Mouse (Mus musculus) CD4-positive, CD25-positive, alpha-beta regulatory T cell, adult 4 months (primary cell): ENCODE results near the gene Cd34. TPM values are rescaled to one million over a fixed set of nuclear protein-coding genes. Genes with fewer than 3 reads are reported as not detected.

ENCODE experiments used
- ATAC-seq: one replicate; pipeline ENCODE4 v1.8.0; 2017
- polyA plus RNA-seq, 2 experiments: library from polyadenylated mRNA; unstranded; fragments of 100-300 nt; shearing (Covaris generic); gene quantifications; one replicate each; pipeline ENCODE4 v1.2.1; 2017

Cd34 gene
- polyA plus RNA-seq, 2 experiments from 2014 or later: 0.48 TPM; not detected in 1

GRCm38 (mm10) chr1:194976164-194976516, 37.5 kb downstream of the Cd34 start:
- peak; percentile 81 for ATAC-seq

DNA sequence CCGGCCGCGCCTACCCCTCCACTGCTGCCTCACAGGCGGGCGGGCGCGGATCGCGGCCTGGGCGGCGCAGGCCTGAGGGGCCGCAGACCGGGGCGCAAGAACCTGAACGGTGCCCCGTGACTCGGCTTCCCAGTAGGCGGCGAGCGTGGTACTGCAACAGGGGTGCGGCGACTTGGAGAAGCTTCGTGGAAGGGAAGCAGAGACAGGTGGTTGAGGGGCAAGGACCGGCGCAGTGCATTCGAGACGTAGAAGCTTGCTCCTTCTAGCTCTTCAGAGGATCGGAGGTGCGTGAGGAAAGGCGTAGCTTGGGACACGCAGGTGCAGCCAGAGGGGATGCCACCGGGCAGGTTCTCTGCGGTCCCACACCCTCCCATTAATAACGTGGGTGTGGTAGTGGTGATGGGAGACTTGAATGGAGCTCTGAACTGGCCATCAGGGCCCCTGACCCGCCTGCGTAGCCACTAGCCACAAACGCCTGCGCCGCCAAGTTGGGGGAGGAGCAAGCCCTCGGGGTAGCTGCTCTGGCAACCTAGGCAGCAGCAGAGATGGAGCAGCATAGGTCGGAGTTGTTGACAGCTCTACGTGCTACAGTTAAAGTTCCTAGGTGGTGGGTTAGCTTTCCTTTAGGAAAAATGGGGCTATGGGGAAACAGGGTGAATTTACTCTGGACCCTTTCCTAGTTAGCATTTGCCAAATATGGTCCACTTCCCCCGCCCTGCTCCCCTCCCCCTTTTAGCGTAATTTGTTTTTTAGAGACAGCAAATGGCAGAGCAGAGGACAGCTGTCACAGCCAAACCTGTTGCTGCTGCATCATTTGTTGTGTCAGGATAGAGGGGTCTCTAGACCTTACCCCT, 38.1 kb downstream of the Cd34 start:
- peak; percentile 62 for ATAC-seq

DNA sequence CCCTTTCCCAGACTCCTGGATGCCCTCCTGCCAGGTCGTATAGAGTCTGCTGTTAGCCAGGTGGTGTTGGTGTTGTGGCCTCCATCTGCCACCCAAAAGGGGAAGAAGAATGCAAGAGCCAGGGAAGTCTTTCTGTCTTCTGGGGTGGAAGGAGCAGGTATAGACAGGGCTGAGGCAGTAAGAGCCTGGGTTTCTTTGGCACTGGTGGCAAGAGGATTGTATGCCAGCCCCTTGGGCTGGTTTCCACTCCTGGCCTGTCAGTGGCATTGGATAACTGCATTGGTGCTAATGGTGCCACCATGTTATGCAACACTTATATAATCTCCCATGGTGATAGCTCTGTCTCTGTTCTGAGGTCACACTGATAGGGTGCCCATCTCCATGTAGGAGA, 38.7 kb downstream of the Cd34 start:
- no peak for ATAC-seq

GRCm38 (mm10) chr1:194977946-194978720, 39.5 kb downstream of the Cd34 start:
- ATAC-seq: no peak

DNA sequence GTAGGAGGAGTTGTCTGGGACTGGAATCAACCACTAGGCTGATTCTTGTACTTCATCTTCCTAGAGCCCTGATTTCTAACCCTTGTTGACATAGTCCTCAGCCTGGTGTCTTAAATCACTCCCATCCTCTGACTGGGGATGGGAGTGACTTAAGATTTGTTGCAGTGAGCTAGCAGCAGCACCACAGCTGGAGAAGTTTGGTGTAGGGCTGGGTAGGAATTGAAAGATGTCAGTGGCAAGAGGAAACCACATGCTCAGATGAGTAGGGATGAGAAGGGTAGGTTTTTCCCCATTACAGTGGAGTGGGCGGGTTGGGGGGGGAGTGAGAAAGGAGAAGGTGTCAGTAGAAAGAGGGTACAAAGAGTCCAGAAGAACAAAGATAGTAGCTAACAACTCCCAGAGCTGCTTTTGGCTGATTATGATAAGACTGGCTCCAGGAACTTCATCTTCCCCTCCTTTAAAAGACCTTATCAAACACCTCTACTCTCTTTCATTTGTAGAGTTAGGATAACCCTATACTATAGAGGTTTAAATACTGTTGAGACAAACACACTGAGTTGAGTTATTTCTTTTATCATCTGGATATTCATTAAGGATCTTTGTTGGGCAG, 42.3 kb downstream of the Cd34 start:
- no peak for ATAC-seq

GRCm38 (mm10) chr1:194982931-194983690, 44.5 kb downstream of the Cd34 start:
- peak; percentile 21 for ATAC-seq

DNA sequence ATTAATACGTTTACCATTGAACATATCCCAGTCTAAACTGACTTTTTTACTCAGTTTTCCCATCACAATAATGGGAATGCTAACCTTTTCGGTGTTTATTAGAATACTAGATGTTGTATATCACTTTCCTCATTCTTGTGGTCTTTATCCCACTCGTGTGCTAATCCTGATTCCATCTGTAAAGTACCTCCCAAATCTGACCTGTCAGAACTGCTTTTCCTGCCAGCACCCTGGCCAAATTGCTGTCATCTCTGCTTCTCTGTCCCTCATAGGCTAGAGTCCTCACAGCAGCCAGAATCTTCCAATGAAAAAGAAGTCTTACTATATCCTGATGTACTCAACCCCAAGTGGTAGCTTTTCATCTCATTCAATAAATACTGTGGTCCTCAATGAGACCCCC, 46.3 kb downstream of the Cd34 start:
- no peak for ATAC-seq

DNA sequence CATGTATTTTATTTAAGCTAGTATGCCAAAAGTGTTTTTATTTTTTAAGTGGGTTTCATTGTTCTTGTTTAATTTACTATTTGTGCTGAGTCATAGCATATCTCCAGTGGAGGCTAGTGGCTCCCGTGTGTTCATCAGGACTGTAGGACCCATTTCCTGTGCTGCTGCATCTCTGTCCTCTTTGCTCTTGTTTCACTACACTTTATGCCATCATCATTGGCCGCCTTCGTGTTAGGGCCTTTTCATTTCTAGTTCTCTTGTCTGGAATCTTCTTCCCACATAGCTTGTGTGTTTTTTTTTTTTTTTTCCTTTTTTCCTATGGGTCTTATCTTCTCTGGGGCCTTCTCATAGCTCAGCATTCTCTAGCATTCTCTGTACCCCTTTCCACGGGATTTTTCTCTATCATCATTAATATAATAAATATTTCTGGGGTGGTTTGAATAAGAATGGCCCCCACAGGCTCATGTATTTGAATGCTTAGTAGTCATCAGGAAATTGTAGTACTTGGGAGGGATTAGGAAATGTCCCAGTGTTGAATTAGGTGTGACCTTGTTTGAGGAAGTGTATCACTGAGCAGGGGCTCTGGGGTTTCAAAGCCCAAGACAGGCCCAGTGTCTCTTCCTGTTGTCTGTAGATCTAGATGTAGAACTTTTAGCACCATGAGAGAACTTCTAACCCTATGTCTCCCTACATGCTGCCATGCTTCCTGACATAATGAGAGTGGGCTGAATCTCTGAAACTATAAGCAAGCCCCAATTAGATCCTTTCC, 47.0 kb downstream of the Cd34 start:
- ATAC-seq: peak; percentile 40

GRCm38 (mm10) chr1:194989024-194989423, 50.4 kb downstream of the Cd34 start:
- ATAC-seq: no peak

DNA sequence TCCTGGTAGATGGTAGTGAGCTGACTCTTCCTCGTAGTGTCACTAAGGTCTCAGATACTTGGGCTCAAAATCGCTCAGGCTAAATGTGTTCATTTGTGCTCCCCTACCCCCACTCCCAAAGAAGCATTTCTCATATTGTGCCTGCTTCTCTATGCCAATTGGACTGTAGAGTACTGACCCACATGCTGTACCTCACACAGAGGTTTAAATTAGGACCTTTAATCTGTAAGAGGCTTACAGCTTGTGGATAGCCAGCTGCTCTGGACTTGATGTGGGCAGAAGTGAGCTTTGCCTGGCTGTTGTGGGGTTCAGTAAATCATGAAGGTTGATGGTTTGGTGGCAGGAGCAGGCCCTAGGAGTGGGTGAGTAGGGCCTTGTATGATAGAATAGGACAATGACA, 52.4 kb downstream of the Cd34 start:
- no peak for ATAC-seq

GRCm38 (mm10) chr1:194991654-194992053, 53.0 kb downstream of the Cd34 start:
- ATAC-seq: no peak

DNA sequence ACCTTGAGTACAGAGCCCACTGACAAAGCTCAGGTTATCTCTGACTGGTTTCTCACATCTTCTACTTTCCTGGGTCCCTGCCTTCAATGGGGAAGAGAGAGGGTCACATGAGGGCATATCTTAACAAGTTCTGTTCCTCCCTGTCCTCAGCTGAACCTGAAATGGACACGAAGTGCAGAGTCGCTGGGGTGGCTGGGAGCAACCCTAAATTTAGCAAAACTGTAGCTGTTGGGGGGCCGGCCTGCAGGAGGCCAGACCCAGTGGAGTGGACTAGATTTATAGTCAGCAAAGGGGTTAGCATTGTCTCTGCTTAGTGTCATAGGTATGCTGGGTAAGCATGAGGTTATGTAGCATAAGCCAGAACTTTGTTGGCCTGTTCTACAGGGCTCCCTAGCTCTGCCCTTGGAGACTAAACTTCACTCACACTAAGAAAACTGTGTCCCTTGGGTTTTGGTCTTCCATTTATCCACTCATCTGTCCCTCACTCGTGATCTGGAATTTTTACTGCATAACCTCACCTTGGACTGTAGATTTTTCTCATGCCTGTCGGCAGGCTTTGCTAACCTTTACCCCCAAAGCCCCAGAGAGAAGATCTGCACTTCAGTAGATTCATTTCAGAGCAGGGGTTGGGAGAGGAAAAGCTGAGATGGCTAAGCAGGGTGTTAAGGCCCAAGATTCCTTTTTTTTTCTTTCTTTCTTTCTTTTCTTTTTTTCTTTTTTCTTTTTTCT, 54.1 kb downstream of the Cd34 start:
- ATAC-seq: no peak

GRCm38 (mm10) chr1:194993409-194993988, 54.9 kb downstream of the Cd34 start:
- no peak for ATAC-seq

- ATAC-seq: no peak
These were observed 55.6 kb downstream of the Cd34 start for GRCm38 (mm10) chr1:194994262-194994661.

GRCm38 (mm10) chr1:194995196-194995595, 56.6 kb downstream of the Cd34 start:
- ATAC-seq: peak; percentile 90

GRCm38 (mm10) chr1:194998396-194998795, 59.8 kb downstream of the Cd34 start:
- no peak for ATAC-seq

- no peak for ATAC-seq
These were observed 64.7 kb downstream of the Cd34 start for GRCm38 (mm10) chr1:195003328-195003727.

DNA sequence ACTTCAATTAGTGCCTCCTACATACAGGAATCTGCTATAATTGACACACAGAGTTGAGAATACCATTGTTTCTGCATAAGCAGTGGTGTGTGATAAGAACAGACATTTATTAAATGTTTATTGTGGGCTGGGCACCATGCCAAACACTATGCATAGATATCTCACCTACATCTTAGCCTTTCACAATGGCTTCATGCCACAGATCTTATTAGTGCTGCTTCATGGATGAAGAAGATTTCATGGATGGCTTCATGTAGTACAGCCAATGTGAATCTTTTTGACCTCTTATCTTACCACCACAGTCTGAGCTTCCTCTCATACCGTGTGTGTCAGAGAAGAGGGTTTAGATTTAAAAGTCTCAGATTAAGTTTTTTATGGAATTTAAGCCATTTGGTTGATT, 65.6 kb downstream of the Cd34 start:
- no peak for ATAC-seq

DNA sequence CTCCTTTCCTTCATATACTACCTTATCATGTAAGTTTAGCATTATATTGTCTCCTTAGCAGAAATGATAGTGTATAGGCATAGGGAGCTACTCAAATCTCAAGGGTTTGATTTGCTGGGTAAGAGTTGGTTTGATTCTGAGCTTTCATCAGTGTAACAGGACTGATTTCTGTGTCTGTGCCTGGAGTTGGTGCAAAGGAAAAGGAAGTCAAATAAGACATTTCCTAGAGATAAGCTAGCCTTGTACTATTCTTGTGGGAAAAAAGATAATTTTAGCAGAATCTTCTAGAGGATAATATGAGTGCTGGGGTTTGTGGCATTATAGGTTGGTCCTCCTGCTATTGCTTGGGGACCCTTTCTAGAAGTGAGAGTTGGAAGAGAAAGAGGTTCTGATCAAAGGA, 67.6 kb downstream of the Cd34 start:
- ATAC-seq: no peak
